Mouse (Mus musculus) spleen, embryonic (tissue): ENCODE results near the gene Fam71d.

Experiments used
- CTCF ChIA-PET: fragments of 350-600 bp; sonication (Branson Sonifier 250); formaldehyde crosslinking; loops from one replicate; lab custom pipeline; 2022; lab: Charles Lee

The Fam71d gene

DNA sequence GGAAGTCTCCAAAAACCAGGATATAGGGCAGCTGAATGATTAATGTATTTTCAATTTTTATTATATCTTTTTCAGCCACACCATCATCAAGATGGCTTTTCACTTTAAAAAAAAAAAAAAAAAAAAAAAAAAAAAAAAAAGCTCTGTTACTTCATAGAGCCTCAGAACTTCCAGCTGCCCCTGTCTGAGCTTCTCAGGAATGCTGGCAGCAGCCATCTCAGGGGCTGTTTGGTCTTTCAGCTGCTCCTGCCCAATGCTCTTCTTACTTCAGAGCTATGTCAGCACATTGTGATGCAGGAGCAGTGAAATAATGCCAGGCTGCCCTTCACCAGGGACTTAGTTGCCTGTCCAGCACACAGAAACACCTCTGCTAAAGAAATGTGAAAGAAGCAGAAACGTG, at the start of gene Fam71d:
TSS of gene Fam71d (plus strand) at position 211 of the 400 bp plus-strand sequence.
- CTCF ChIA-PET: no interaction called here

GRCm38 (mm10) chr12:78643691-78644090, 47.6 kb upstream of the Fam71d start:
- CTCF ChIA-PET: no interaction called here

DNA sequence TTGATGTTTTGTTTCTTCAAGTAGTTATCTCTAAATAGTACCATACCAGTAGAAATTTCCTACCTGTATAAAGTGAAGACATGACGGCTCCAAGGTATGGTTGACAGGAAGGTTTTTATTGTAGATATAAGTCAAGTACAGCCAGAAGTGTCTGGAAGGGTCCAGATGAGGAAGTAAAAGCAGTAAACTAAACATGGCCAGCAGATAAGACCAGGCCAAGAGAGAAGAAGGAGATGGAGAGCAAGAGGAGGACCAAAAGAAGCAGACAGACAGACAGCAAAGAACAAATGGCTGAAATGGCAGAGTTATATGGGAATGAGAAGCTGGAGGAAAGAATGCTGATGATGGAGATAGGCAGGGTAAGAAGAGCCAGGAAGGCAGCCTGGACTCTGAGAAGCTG, 46.1 kb upstream of the Fam71d start:
- CTCF ChIA-PET: no interaction called here

- CTCF ChIA-PET: interaction anchor here (0.7 kb wide), 1 partner anchor 796 kb away, joined by 3 read pairs; no protein-coding TSS in a partner anchor
Observed at GRCm38 (mm10) chr12:78659718-78660304, 31.5 kb upstream of the Fam71d start.

- CTCF ChIA-PET: no interaction called here
Observed at GRCm38 (mm10) chr12:78678101-78678806, 13.1 kb upstream of the Fam71d start.

GRCm38 (mm10) chr12:78678807-78679189, 12.5 kb upstream of the Fam71d start:
- CTCF ChIA-PET: no interaction called here

DNA sequence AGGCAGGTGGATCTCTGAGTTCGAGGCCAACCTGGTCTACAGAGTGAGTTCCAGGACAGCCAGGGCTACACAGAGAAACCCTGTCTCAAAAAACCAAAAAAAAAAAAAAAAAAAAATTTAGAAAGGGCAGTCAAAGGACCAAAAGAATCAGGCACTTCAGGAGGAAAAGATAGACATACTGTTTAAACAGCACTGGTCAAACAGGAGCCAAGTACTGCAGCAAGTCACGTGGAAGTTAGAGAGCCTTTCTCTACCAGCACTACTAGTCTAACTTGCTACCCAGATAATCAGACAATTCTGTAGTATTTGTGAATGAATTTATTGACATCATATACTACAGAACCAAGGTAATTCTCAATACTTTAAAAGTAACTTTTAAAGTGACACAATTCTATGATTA, 10.3 kb upstream of the Fam71d start:
- CTCF ChIA-PET: no interaction called here

GRCm38 (mm10) chr12:78682279-78682678, 9.1 kb upstream of the Fam71d start:
- CTCF ChIA-PET: no interaction called here

GRCm38 (mm10) chr12:78685669-78686215, 5.6 kb upstream of the Fam71d start:
- CTCF ChIA-PET: no interaction called here

DNA sequence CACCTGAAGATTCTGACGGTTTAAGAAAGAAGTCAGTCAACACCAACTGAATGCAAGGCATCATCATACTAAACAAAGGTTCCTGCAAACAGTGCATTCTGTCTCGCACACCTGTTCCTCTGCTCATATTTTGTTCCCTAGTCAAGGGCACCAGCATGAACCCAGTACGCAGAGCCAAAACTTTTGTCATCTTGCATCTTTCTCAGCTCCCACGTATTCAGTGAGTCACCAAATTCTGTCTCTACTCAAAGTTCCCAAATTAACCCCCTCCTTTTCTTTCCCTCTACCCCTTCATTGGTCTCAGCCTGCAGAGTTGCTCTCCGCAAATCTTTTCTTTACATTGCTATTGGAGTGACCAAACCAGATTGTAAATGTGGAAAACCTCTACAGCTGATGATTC, 2.5 kb upstream of the Fam71d start:
- CTCF ChIA-PET: no interaction called here

GRCm38 (mm10) chr12:78693281-78693680, 1.9 kb downstream of the Fam71d start:
- CTCF ChIA-PET: no interaction called here

DNA sequence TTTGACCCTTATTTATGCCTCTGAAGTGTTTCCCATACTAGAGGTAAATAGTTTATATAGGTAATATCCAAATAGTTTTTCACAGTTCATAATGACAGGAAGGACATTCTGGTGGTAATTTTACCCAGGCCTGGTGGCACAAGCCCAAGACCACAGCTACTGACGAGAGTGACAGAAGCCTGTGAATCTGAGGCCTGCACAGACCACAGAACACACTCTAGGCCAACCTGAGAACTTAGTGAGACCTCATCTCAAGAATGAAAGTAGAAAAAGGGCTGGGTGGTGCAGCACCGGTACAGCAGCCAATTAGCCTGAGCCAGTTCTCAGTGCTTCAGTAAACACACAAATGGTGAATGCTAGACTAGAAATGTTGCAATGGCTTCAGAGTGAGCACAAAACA, 26.4 kb downstream of the Fam71d start:
- CTCF ChIA-PET: no interaction called here

DNA sequence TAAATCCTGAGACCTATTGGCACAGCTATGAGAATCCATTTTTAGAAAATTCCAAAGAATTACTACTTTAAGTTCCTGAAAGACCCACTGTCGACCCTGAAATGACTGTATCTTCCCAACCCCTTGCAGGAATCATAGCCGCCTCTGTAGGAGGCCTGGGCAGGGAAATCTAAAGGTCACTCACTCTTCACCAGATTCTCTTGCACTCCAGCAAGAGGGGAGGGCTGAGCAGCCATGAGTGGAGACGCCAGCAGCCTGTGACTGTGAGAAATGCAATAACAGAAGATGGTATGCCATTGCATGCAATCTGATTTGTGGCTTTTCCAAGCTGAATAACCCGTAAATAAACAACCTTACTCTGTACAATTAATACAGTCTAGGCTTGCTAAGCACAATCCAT, 36.4 kb downstream of the Fam71d start:
- CTCF ChIA-PET: no interaction called here

DNA sequence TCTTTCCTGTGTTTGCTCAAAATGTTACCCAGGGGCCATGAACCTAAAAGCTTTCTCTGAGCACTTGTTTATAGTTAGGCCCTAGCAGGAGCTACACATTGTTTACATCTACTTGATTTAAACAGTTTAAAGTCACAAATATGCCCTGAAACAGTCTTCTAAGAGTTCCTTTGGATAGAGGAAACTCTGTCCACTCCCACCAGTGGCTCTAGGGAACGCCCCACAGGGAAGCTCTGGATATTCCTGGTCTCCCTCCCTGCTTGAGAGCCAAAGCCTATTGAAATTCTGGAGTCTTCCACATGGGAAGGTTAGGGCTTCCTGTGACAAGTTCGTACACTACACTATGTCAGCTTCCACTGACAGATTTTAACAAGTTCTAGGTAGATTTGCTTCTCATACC, 48.3 kb downstream of the Fam71d start:
- CTCF ChIA-PET: no interaction called here

DNA sequence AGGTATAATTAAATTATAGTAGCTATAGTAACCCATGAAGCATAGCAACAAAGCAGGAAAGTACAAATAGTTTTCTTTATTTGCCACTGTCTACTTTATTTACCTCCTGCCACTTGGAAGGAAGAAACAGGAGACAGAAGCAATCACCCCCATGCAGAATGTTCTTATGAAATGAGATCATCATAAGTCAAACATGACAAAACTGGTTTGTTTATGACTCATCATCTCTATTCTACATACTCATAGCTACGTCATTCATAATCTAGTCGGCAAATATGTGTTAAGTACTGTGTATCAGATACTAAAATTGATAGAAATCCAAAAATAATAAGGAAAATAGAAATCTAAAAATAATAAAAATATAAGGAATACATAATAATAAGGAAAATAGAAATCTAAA, 49.0 kb downstream of the Fam71d start:
- CTCF ChIA-PET: no interaction called here

DNA sequence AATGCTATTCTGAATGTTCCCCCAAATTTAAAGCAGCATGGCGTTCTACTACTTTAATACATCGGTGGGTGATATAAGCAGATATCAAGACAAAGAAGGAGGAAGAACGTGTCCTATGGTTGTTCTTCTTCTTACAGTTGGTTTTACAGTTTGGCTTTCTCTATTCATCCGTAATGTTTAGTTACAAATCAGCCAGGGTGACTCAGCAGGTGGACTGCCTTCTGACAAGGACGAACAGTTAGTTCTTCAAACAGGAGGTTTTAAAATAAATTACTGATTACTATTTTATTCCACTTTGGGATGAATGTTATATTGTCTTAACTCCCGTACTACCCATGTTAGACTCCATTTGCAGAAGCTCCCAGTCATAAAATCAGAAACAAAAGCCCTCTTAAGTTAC, 54.9 kb downstream of the Fam71d start:
- CTCF ChIA-PET: no interaction called here

GRCm38 (mm10) chr12:78747406-78747805, 56.1 kb downstream of the Fam71d start:
- CTCF ChIA-PET: interaction anchor here (0.6 kb wide), 1 partner anchor 8 kb away, joined by 14 read pairs; no protein-coding TSS in a partner anchor

DNA sequence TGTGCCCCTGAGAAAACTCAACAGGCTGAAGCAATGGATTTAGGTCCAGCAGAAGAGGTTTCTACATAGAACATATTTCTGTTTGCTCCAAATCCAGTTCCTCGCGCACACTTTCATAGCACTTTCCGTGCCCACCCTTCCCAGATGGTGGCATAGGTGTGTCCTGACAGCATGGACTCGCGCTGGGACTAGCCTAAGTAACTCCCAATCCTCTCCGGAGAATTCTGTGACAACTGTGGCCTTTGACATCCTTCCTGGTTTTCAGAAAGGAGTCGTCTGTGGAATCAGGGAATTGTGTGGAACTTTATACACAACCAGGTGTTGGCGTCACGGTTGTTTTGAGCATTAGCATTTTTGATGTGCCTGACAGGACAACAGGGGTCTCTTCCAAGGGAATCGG, 56.8 kb downstream of the Fam71d start:
- CTCF ChIA-PET: no interaction called here

GRCm38 (mm10) chr12:78748557-78749377, 57.4 kb downstream of the Fam71d start, which contains the start of gene Mpp5:
TSS of gene Mpp5 (plus strand) at chr12:78748907.
- CTCF ChIA-PET: no interaction called here

GRCm38 (mm10) chr12:78749378-78749801, 58.1 kb downstream of the Fam71d start:
- CTCF ChIA-PET: no interaction called here

- CTCF ChIA-PET: no interaction called here
Observed at GRCm38 (mm10) chr12:78761979-78762378, 70.6 kb downstream of the Fam71d start.

DNA sequence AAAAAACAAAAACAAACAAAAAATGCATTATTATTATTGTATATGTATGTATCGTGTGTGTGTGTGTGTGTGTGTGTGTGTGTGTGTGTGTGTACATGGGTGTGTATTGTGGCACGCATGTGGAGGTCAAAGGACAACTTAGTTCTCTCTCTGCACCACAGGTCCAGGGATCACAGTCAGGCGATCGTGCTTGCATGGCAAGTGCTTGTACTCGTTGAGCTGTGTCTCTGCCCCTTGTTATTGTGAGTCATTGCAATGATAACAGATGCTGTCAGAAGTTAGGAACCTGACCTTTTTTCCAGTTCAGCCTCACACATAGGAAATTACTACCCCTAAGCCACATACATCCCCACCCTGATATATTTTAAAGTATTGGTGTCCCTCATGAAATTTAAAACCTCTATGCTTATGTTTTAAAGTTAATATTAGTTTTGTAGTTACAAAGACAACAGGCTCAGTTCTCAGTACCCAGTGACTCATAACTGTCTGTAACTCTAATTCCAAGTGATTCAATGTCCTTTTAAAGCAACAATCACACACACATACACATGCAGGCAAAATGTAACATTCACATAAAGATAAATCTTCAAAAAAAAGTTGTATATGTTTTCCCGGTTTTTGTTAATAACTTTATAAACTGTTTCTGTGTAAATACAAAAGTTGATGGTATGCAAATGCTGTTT, 77.8 kb downstream of the Fam71d start:
- CTCF ChIA-PET: no interaction called here
